Mouse (Mus musculus): ENCODE data around the gene Plscr2. TPM values are rescaled to one million over a fixed set of nuclear protein-coding genes. Genes with fewer than 3 reads are reported as not detected.

The Plscr2 gene
- polyA plus RNA-seq, 1 experiment from 2014 or later: 1.5 TPM

DNA sequence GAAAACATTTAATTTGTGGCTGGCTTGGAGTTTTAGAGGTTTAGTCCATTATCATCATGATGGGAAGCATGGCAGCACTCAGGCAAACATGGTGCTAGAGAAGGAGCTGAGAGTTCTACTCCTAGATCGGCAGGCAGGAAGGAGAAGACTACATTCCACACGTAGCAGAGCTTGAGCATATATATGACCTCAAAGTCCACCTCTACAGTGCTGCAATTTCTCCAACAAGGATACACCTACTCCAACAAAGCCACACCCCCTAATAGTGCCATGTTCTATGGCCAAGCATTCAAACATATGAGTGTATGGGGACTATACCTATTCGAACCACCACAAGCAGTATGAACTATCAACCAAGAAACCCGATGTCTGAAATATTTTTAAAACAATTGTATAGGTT lies 56.0 kb downstream of the Plscr2 start:
- no peak overlapping the region for H3K27ac ChIP-seq
- 97% methylated on average over 4 of the region's 4 CpGs for WGBS
- no peak overlapping the region for H3K4me2 ChIP-seq
- H3K4me1 ChIP-seq: no peaks in the 10 kb centered on the region
- no peaks in the 10 kb centered on the region for H3K27me3 ChIP-seq (replicated peaks)
- H3K4me3 ChIP-seq: no peak overlapping the region
- no peaks in the 10 kb centered on the region for H3K36me3 ChIP-seq (replicated peaks)
- H3K9ac ChIP-seq: no peak overlapping the region
- no peaks in the 10 kb centered on the region for H3K9me3 ChIP-seq
- no peak for ATAC-seq (replicated peaks)

DNA sequence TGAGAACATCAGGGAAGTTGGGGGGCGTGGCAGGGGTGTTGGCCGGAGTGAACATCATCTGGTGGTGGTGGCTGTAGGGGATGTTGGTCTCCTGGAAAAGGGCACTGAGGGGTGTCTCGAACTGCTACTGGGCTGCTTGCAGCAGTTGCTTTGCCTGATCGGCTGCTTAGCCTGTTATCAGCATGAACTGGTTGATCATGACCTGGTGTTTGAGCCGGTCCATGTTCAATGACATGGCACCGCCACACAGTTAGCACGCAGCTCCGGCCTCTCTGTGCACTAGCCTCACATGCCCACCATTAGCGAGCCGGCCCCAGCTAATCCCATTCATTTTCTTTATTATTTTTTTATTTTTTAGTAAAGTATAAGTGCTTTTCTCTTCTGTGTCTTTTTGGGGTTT lies 59.4 kb downstream of the Plscr2 start:
- Histone ChIP-seq H3K36me3 (replicated peaks) (no peaks in the 10 kb centered on the region), H3K27ac (no peak overlapping the region), H3K4me1 (no peaks in the 10 kb centered on the region), H3K4me3 (no peak overlapping the region), H3K9me3 (no peaks in the 10 kb centered on the region), H3K4me2 (no peak overlapping the region), H3K27me3 (replicated peaks) (no peaks in the 10 kb centered on the region), H3K9ac (no peak overlapping the region)
- ATAC-seq (replicated peaks): no peak
- WGBS: 95% methylated on average over 10 of the region's 10 CpGs

DNA sequence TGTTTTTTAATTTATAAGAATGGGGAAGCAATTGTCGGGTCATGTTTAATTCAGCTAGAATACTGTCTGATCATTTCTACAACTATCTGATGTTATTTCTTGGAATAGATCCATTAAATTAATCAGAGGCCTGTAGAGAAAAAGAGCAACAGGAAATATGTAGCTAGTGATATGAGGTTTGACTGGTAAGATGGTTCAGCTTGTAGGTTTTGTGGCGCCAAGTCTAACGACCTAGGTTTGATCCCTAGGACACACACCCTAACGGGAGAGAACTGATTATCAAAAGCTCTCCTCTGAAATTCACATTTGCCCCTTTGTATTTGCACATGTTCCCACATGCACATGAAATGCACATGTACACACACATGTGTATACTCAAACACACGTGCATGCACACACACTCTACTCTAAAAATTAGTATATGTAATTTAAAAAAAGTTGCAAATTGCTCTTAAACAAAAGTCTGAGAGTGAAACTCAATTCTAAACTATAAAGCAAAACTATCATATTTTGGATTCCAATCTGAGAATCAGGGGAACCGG lies 59.9 kb downstream of the Plscr2 start:
- Histone ChIP-seq H3K36me3 (replicated peaks) (no peaks in the 10 kb centered on the region), H3K4me2 (no peak overlapping the region), H3K27ac (no peak overlapping the region), H3K27me3 (replicated peaks) (no peaks in the 10 kb centered on the region), H3K9ac (no peak overlapping the region), H3K9me3 (no peaks in the 10 kb centered on the region), H3K4me3 (no peak overlapping the region), H3K4me1 (no peaks in the 10 kb centered on the region)
- WGBS: 90% methylated on average over 6 of the region's 6 CpGs
- no peak for ATAC-seq (replicated peaks)

DNA sequence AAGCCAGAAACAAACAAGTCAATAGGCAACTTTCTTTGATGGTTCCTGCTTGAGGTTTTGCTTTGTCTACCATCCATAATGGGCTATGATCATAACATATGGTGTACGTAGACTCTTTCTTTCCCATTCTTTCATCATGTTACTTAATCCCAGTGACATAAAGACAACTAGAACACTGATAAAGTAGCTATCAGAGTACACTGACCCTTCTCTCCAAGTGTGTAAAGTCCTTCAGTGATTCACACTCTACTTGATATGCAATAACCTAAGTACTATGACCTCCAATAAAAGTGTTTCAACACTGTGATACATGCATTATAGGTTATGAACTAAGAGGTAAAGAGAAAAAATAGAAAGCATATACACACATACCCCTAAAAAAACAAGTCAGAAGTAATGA lies 61.7 kb downstream of the Plscr2 start:
- H3K27me3 ChIP-seq (replicated peaks): no peaks in the 10 kb centered on the region
- H3K4me3 ChIP-seq: no peak overlapping the region
- H3K9me3 ChIP-seq: no peaks in the 10 kb centered on the region
- no peak overlapping the region for H3K27ac ChIP-seq
- no peaks in the 10 kb centered on the region for H3K36me3 ChIP-seq (replicated peaks)
- H3K4me2 ChIP-seq: no peak overlapping the region
- H3K4me1 ChIP-seq: no peaks in the 10 kb centered on the region
- no peak overlapping the region for H3K9ac ChIP-seq
- WGBS: 91% methylated on average over 1 of the region's 1 CpGs
- no peak for ATAC-seq (replicated peaks)

DNA sequence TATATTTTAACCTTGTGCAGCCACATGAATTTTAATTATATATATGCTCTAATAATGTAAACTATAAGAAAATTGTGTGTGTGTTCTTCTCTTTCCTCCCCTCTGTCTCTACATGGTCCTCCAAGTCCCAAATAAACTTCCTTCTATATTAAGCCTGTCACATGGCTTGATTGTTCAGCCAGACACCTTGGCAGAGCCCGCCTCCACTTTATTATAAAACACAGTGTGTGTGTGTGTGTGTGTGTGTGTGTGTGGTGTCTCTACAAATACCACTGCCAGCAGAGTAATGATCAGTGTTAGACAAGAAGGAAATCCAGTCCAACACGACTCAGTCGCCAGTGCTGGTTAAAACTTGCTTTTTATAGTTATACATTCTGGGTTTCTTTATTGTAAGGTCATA lies 62.3 kb downstream of the Plscr2 start:
- no peaks in the 10 kb centered on the region for H3K36me3 ChIP-seq (replicated peaks)
- H3K9me3 ChIP-seq: no peaks in the 10 kb centered on the region
- ATAC-seq (replicated peaks): no peak
- 93% methylated on average over 3 of the region's 3 CpGs for WGBS
- H3K4me3 ChIP-seq: no peak overlapping the region
- H3K4me2 ChIP-seq: no peak overlapping the region
- H3K4me1 ChIP-seq: no peaks in the 10 kb centered on the region
- H3K27ac ChIP-seq: no peak overlapping the region
- no peaks in the 10 kb centered on the region for H3K27me3 ChIP-seq (replicated peaks)
- no peak overlapping the region for H3K9ac ChIP-seq

DNA sequence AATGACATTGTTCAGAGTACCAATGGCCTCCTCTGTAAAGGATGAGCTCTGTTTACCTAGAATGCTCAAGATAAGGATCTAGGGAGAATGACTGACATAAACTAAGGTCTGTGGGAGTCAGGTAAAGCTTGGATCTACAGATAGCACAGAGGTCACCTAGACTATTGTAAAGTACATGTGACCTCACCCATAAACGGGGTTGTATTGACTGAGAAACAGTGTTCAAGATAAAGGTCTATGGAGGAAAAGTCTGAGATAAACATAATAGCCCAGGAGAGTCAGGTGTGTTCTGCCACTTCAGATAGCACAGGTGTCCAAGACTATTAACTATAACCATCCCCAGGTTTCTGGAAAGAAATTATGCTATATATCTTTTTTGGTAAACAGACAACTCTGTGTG lies 63.6 kb downstream of the Plscr2 start:
- Histone ChIP-seq H3K36me3 (replicated peaks) (no peaks in the 10 kb centered on the region), H3K9ac (no peak overlapping the region), H3K4me3 (no peak overlapping the region), H3K27me3 (replicated peaks) (no peaks in the 10 kb centered on the region), H3K4me2 (no peak overlapping the region), H3K9me3 (no peaks in the 10 kb centered on the region), H3K27ac (no peak overlapping the region), H3K4me1 (no peaks in the 10 kb centered on the region)
- no peak for ATAC-seq (replicated peaks)
- 85% methylated on average over 1 of the region's 1 CpGs for WGBS

Small RNA genes within 50 kb of the gene (microRNA-seq; reads per million reads assigned to microRNA genes)
- gene Mir6386: not detected

Other genes with a start within 250 kb of the Plscr2 start
- 0.33 and 0.70 TPM in 2 replicates for gene Plscr5, start 82.7 kb upstream of the Plscr2 start, polyA plus RNA-seq (2015; fragmentation: Nextera tagmentation; extraction: Ambion mirVana)
- 8.6 and 8.9 TPM in 2 replicates for gene Plscr1, start 25.9 kb upstream of the Plscr2 start, polyA plus RNA-seq (2015; fragmentation: Nextera tagmentation; extraction: Ambion mirVana)
- not detected in 2 replicates for gene 1700057G04Rik, start 33.8 kb downstream of the Plscr2 start, polyA plus RNA-seq (2015; fragmentation: Nextera tagmentation; extraction: Ambion mirVana)
- 0.97 and 1.2 TPM in 2 replicates for gene Plscr4, start 181.8 kb downstream of the Plscr2 start, polyA plus RNA-seq (2015; fragmentation: Nextera tagmentation; extraction: Ambion mirVana)

Measured in midbrain, embryonic 15.5 days (tissue).